Mouse (Mus musculus) lung, adult 18-20 months (tissue): ENCODE measurements around the gene Rnf220.

Experiments used
- DNase-seq, 2 experiments: peaks; one replicate each; pipeline ENCODE4 v3.0.0; 2022; ENCODE audit warnings: mixed read lengths in 2 of 2

Gene Rnf220

DNA sequence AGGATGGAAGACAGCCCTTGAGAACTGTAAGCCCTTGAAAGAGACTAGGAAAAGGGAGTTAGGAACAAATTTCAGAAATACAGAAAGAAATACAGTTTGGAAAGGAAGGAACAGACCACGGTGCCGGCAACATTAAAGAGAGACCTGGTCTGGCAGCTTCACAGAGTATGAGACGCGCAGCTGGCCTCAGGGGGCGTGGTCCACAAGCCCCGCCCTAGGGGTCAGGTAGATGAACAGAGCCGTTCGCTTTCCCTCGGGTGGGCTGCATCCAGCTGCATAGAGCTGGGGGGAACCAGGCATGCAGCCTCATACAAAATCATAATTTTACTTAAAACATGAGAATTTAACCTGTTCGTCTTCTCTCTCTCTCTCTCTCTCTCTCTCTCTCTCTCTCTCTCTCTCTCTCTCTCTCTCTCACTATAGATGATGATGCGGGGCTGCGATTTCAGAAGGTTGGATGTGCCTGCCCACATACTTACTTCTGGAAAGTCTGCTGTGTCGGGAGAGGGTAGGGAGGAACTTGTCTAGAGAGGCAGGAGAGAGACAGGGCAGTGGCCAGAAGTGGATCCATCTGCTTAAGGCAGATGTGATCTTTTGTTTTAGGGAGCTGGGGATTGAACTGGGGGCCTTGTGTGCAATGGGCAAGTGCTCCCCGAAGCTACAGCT is 59.7 kb downstream of the Rnf220 start:
- DNase-seq = no peak

DNA sequence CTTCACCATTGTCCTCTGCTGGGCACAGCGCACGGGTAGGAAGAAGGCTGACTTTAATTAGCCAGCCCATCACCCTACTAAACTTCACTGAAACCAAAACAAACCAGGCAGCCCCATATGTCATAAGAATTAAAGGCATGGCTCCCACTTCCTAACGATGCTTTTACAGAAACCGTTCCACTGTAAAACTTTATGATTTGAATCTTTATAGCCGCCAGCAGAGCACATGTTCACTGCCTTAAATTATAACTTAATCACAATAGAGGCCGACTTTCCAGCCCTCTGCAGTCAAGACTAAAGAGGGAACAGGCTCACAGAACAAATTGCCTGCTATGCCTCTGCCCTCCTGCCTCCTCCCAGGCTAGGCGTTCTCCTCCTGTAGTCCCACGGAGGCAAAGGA is 62.5 kb downstream of the Rnf220 start:
- no peak for DNase-seq

DNA sequence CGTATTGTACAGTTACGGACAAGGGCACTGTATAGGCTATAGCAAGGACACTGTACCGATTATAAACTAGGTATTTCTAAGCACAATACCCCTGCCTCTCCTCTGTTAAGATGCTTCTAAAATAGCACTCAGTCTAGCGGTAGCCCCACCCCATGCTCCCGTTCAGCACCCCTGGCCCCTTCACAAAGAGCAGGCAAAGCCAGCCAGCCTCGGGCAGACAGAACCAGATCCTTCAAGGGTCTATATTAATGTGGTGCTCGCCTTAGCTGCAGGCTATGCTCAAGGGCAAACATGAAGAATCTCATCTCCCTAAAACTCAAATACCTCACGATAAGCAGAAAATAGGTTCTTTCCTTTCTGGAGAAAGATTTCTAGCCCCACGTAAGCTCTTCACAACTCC is 67.2 kb downstream of the Rnf220 start:
- no peak for DNase-seq

DNA sequence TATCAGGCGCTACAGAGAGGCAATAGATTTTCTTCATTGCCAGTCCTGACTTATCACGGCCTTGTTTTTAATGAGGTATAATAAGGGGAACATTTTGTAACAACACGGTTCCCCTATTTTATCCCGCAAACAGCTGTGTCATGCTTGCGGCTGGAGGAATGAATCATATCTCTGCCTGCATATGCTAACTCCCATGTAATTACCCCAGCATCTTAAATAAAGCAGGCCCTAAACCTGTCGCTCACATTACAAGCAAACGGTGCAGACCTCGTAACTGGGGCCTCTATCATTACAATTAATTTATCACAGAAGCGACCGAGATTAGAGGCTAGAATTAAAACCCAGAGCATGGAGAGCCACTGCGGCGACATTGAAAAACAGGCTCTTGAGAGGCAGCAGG is 69.3 kb downstream of the Rnf220 start:
- DNase-seq = no peak

DNA sequence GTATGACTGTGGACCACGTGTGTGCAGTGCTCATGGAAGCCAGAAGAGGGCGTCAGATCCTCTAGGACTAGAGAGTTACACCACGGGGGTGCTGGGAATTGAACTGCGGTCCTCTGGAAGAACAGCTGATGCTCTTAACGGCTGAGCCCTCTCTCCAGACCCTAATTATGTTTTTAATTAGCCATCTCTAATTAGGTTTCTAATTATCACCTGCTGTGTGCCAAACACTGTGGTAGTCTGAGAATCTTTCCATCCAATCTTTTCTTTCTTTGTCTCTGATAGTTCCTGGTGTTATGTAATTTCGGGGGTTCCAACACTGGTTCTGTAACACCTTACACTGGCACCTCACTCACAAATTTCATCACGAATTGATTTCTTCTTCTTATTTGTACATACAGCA is 75.8 kb downstream of the Rnf220 start:
- no peak for DNase-seq

DNA sequence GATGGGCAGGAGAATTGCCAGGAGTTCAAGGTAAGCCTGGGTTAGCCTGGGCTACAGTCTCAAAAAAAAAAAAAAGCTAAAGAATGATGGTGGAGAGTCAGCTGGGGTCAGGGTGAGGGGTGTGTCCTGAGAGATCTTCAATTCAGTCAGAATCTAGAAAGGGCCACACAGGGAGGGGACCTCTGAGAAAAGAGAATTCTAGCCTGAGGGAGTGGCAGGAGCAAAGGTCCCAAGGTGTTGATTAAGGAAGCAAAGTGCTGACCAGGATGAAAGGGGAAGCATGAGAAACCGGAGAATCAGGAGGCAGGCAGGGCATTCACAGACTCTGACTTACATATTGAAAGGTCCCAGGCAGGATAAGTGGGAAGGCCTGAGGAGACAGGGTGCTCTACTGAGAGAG is 80.0 kb downstream of the Rnf220 start:
- no peak for DNase-seq

DNA sequence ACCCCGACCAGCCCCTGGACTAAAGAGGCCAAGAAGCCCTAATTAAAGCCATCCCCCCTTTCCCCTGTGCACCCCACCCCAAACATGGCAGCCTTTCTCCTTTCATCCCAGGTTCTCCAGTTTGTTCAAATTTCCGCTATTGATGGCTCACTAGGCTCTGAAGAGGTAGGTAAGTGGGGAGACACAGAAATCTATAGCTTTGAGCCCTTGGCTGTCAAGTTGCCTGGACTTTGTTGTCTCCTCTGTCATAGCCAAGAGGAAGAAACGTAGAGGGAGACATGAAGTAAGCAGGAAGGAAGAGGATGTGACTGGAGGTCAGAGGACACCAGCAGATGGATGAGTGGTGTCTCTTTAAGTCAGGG is 86.8 kb downstream of the Rnf220 start:
- no peak for DNase-seq

DNA sequence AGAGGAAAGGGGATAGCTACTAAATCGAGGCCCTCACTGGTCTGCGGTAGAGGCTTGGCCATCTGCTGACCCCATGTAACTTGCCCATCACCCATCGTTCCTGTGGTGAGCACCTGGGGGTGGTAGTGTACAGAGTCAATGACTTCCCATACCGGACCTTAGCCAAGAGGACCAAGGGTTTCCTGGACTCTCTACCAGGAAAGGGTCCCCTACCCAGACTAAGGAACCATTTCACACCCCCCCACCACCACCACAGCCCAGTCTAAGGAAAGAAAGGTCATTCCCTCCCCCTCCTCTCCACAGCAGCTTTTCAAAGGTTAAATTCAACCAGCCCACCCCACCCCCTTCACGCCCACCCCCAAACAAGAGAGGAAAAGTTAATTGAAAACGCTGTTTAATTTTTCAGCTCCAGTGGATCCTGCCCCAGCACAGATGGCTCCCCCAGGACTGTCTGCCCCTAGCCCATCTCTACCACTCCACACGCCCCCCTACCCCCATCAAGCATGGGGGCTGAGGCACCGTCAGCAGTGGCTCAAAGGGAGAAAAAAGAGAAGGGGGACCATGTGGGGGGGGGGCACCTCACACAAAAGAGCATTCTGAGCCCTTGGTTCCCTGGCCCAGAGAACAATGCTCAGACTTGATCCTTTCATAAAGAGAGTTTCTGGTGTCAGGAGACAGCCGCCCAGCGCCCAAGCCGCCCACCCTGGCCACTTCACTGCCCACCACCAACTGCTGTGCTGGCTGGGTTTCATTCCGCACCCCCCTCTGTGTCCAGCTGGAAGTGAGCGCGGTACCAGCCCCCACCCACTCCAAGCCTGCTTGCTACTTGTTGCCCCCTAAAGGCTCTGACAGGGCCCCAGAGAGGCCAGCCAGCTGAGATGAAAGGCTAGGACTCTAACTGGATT is 87.5 kb downstream of the Rnf220 start:
- no peak for DNase-seq

DNA sequence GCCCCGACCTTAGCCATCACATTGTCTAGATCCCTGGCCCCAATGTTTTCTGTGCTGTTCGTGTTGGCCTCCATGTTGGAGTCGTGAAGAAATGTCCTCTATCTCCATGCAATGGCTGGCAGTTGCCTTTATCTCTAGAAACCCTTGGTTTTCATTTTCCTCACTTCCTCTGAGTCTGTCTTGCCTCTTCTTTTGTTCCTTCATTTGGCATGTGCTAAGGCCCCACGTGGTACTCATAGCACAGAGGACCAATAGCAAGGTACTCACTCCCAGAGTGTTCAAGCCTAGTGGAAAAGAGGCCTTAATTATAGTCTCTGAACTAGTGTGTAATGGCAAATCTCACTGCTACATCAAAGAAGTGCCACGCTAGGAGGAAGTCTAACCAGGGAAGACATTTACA is 88.9 kb downstream of the Rnf220 start:
- DNase-seq = no peak

DNA sequence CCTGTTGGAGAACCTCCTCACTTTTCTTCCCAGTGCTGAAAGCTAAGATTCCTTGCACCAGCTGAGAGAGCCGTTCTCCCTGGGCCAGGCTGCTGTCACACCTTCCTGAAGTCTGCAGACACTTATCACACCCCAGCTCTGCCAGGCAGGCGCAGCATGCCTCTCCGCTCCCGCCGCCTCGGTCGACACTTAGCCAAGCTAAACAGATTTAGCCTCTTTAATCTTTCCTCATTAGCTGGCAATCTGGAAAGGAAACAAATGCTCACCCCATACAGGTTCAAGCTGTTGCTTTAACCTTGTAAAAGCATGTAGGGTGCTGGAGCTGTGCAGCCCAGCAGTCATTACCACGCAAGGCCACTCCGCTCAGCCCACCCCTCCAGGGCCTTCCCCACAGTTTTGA is 90.9 kb downstream of the Rnf220 start:
- no peak for DNase-seq

DNA sequence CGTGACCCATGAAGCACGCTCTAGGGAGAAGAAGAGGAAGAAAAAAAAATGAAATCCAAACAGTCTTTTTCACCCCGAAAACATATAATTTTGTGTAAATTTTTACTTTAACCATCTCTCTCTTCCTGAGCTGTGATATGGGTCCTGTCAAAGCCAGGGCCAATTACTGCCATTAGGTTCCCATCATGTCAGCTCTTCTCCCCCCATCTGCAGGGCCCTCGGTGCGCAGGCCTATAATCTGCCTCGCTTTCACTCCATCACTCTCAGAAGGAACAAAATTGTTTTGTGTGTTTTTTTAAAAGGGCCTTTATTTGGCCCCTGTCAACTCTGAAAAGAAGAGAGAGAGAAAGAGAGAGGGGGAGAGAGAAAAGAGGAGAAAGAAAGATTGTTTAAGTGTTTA is 91.6 kb downstream of the Rnf220 start:
- DNase-seq = no peak

DNA sequence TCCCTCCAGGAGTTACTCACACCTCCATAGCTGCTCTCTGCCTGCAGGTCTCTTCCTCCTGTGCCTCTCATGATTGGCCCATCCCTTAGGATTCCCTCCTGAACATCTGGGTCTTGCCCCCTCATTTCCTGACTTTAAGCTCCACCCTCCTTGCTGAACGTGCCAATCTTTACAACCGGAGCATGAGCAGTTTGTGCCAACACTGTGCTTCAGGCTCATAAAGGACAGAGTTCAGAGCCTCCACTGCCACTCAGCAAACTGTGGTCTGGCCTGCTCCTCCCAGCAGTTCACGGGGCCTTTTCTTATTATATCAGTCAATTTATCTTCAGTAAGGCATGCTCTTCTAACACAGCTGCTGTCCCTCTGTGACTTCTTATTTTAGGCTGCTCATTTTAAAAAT is 93.4 kb downstream of the Rnf220 start:
- DNase-seq = no peak

DNA sequence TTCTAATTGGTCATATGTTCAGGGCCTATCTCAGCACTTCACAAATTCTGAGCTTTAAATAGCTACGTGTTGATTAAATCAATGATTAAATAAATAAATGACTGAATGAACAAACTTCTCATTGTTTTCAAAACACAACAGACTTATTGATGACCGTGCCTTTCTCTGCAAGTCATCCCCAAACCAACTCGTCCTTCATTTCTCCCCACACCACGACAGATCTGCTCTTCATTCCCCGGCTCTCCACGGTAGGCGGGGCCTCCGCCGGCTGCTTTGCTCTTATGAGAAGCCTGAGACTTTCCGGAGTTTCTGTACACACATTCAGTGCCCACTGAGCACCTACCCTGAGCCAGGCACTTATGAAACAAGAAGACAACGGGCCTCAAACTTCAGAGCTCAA is 99.7 kb downstream of the Rnf220 start:
- DNase-seq = no peak

DNA sequence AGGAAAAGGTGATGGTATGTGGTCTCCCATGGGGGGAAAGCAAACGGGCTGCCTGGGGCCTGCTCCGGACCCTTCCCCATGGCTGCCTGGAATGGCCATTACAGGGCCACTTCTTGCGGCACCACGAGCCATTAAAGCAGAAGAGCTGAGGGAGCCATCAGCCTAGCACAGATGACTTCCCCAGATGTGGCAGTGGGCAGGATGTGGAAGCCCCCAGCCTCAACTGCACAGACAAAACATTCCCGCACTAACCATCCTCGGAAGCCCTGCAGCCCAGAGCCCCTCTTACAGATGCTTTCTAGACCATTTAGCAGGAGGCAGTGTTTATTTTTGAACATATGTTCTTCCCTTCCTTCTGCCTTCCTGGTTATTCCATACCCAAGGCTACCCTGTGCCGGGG is 103.8 kb downstream of the Rnf220 start:
- no peak for DNase-seq

DNA sequence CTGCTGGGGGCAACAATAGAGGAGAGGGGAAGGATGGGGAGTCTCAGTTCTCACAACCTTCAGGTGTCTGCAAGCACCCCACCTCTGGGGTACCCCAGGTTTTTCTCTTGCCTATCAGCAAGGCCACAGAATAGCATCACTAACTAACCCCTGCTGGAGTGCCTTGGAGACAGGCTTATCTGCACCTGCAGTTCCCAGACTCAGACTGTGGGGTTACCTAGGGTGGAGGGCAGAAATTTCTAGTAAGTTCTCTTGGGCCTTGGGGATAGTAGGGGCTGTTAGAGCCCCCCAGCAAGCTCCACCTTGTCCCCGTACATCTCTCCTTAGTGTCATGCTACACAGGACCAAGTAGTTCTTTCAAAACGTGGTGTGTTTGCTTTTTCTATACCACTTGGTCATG is 104.5 kb downstream of the Rnf220 start:
- no peak for DNase-seq

DNA sequence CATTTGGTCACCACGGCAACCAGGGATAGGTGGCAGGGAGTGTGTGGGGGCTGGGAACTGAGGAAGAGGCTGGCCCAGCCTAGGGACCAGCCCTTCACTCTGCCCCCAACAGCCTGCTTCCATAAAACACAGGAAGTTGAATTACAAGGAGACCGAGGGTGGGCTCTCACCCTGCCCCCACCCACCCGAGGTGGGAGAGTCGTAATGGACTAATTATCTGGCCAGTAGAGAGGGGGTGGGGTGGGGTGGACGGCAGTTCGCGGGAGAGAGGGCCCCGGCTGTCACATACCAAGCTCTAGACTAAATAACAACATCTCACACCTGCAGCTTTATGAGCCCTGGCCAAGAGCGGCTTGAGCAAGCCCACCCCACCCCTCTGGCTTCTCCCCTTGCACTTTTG is 104.9 kb downstream of the Rnf220 start:
- no peak for DNase-seq

DNA sequence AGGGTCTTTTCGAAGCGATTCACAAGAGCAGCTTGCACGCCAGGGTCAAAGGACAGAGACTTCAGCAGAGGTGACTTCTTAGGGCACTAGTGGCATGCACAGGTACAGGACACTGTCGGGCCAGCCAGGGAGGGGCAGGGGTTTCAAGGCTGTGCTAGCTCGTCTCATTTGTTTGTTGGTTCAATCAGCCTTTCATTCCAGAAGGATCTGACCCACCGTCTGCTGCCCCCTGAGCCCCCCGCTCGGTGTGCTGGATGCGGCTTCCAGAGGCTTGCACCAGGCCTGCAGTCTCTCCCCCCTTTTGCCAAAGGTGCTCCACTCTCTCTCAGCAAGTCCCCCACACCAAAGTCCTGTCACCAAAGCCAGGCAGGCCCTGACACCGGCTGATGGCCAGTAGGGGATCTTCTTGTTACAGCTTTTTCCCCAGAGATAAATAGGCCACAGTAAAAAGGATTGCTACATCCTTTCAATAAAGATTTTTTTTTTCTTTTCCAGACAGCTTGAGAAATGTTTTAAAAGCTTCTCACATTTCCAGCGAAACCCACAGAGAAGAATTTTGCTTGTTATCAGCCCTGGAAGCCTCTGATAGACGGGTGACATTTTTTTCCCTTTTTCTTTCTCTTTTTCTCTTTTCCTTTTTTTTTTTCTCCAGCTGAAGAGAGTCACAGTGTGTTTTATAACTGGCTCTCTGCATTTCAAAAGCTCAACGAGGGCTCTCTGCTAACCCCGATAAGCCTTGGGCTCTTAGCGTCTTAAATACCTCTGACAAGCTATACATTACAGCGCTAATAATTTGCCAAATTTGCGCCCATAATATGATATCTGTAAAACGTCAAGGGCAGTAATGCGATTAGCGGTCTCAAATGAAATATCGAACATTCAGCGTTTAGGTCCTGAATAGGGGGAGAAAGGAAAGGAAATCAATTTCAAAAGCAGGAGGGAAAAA is 105.7 kb downstream of the Rnf220 start:
- DNase-seq = no peak

DNA sequence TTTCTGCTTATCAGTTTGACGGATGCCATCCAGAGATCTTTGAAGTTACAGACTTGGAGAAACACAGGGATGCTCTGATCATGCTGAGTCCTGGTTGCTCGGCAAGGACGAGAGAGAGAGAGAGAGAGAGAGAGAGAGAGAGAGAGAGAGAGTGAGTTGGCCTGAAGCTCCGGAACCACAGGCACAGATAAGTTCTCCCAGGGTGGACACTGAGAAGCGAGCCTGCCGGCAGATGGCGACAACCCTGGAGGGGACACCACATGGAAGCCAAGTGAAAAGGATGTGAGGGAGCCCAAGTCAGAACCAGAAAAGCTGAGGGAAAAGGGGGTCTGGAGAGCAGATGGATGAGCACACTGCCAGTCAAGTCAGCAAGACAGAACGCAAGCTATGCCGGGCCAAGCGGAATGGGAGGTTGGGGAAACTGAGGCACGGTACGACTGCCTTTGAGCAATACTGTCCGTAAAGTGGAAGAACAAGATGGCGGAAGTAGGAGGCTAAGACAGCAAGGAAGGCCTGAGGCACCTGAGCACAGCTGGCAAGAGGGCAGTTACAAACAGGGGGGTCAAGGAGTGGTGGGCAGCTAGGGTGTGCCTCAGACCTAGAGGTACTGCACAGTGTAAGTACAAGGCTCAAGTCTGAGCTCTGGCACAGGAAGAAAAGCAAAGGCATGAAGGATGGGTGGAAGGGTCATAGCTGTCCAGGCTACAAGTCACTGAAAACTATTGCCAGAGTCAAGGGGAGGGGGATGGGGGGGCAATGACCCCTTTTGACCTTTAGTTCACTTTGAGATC is 107.4 kb downstream of the Rnf220 start:
- no peak for DNase-seq

DNA sequence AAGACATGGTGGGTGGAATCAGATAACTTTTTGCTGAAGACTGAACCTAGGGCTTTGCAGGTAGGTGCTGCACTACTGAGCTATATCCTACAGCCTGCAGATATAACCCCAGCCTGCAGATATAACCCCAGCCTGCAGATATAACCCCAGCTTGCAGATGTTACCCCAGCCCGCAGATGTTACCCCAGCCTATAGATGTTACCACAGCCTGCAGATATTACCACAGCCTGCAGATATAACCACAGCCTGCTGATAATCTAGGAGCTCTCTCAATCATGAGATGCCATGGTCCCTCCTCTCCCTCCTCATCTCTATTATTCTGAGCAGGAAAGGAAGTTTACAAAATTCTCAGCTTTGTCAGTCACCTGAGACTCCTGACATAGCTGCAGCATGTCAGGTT is 111.6 kb downstream of the Rnf220 start:
- DNase-seq = no peak

DNA sequence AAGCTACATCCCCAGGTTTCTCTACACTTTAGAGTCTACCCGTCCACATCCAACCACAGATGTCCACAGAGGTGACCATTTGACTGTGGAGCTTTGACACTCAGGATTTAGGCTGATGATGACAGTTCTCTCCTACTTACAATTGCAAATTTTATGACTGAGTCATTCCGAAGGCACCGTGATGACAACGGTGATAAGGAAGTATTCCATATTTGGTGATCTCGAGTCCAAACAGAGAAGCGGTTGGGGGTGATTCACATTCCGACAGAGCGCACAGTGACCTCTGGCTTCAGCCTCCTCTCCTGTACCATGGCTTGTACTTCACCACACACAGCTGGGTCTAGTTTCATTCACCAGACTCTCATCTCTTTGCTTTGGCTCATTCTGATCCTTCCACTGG is 115.0 kb downstream of the Rnf220 start:
- DNase-seq = no peak

DNA sequence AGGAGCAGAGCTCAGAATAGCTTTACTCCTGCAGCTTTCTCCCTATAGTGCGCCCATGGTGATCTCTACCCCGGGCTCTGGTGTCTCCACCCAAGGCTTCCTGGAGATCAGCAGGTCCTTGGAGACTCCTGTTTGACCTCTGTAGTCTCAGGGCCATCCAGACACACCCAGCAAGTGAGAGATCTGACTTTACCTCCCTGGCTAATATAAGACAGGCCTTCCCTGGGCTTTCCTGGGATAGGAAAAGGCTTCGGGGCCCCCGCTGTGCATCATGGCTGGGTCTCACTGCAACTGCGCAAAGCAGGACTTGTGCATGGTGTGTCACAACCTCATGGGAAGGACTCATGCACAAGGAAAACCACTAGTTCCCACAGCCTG is 116.3 kb downstream of the Rnf220 start:
- no peak for DNase-seq

DNA sequence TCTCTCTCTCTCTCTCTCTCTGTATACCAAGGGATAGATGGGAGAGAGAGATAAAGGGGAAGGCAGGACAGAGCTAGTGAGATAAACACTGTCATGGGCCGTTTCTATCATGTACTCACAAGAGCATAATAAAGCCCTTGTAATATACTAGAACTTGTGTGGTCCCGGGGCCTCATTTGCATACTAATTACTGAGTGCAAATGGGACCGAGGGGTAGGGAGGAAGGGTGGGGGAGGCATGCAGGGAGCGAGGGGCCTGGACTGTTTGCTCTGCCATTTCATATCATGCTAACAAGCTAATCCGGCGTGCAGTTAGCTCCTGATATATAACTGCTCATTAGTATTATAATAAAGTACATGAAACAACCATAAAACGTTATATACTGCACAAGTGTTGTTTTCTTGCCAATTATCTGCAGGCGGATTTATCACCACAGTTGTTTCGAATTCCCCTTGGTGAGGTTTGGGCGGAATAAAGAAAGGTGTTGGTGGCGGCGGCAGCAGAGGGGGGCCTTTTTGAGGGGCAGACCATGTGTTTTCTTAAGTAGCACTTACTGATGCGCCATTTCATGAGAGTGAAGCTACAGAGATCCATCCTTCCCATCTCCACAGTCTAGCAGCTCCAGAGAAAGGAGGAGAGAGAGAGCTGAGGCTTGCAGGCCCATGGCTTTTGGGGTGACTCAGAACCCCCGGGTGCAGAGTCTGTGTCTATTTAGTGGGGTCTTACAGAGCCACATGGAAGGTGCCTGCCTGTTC is 116.9 kb downstream of the Rnf220 start:
- no peak for DNase-seq
